Mouse (Mus musculus) ES-Bruce4 (cell line): ENCODE results near the gene Drg1.

Source experiments
- CTCF ChIP-seq: IDR thresholded peaks from one replicate; pipeline ENCODE4 v1.8.1; 2011; ENCODE audit warnings: low read depth, low read length
- POLR2A ChIP-seq: IDR thresholded peaks from one replicate; pipeline ENCODE4 v1.8.1; 2011; ENCODE audit warnings: low read length; ENCODE audit not compliant: insufficient read depth

DNA sequence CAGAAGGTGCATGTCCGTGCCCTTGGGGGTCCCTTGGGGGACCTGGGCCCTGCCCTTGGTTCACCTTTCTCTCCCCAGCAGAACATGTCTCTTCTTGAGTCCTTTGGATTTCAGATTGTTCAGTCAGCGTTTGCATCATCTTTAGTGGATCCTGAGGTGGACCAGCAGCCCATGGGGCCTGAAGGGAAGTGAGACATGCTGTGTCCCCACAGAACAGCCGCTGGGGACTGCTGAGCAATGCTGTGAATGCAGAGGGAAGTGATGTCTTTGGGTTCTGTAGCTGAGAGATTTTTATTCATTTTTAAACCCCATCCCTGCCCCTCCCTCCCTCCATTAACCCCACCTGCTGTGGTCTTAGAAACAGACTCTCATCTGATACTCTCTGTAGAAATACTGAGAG lies 41.7 kb upstream of the Drg1 start:
- TF ChIP-seq POLR2A (no peak), CTCF (no peak)
